Mouse (Mus musculus): ENCODE data around the gene Gm21775. TPM values are rescaled to one million over a fixed set of nuclear protein-coding genes. Genes with fewer than 3 reads are reported as not detected.
"Not testable (repeated sequence)": the region's sequence is repeated elsewhere in the genome, so short reads cannot be mapped to it uniquely, and the experiment has no call there.

Gm21775 gene
- not detected in 2 replicates for polyA plus RNA-seq (2012; rRNA removed)
- polyA plus RNA-seq (2014; fragmentation: Nextera tagmentation; extraction: Ambion mirVana) = not detected in 2 replicates

DNA sequence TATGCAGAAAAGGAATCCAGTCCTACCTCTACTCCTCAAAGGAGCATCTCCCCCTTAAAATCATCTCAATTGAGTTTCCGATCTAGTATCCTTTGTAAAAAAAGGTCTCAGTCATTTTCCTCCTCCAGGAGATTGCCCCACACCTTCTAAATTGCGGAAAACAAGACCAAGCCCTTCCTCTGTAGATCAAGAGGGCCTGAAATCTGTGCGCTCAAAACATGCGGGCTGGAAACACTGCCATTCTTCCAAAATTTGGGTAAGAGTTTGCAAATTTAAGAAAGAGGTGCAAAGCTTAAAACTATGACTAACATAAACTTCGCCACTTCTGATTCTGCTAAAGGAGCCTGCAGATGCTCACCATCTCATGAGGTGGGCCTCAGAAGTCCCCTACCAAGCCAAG, at the start of gene Gm21775:
Gene Gm21775, plus strand, starts transcription at position 301 of the 400 bp plus-strand sequence.
- H3K36me3 ChIP-seq (ENCODE audit: control insufficient read depth, insufficient read depth, low read length); H3K9me3 ChIP-seq (ENCODE audit: control insufficient read depth, low read length); H3K4me2 ChIP-seq (replicated peaks; ENCODE audit: low read depth, low read length, severe bottlenecking); H3K4me1 ChIP-seq (ENCODE audit: control insufficient read depth, insufficient read depth, low read length); H3K9ac ChIP-seq (ENCODE audit: low read depth, low read length, severe bottlenecking); ATAC-seq (ENCODE audit: low FRiP score, low read depth); H3K27ac ChIP-seq (replicated peaks; ENCODE audit: low read depth, low read length); DNase-seq (ENCODE audit: low spot score); H3K4me3 ChIP-seq (replicated peaks; ENCODE audit: low read length); H3K27me3 ChIP-seq (ENCODE audit: control insufficient read depth, insufficient read depth, low read length): not testable (repeated sequence)
- 85% methylated on average over 2 of the region's 5 CpGs for WGBS

DNA sequence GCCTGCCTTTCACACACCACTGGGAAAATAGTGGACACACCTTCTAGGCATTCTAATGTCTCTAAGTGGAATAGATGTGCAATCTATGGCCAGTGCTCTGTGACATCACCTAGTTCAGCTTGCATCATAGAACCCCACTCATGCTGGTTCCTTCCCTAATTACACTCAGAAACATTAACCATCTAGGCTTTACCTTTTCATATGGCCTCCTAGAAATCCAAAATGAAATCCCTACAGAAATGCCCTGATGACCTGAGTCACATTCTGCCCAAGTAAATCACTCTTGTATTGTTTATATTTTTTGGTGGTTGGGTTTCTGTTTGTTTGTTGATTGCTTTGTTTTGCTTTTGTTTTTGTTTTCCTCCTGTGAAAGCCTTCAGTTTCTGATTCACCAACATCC, 17.3 kb upstream of the Gm21775 start, which contains the start of gene Gm20737:
Gene Gm20737, minus strand, starts transcription at position 101 of the 400 bp plus-strand sequence.
- not testable (repeated sequence) for ATAC-seq (ENCODE audit: low FRiP score, low read depth); H3K9me3 ChIP-seq (ENCODE audit: control insufficient read depth, low read length); H3K27me3 ChIP-seq (ENCODE audit: control insufficient read depth, insufficient read depth, low read length); H3K4me3 ChIP-seq (replicated peaks; ENCODE audit: low read length); H3K27ac ChIP-seq (replicated peaks; ENCODE audit: low read depth, low read length); H3K4me2 ChIP-seq (replicated peaks; ENCODE audit: low read depth, low read length, severe bottlenecking); DNase-seq (ENCODE audit: low spot score); H3K9ac ChIP-seq (ENCODE audit: low read depth, low read length, severe bottlenecking); H3K36me3 ChIP-seq (ENCODE audit: control insufficient read depth, insufficient read depth, low read length); H3K4me1 ChIP-seq (ENCODE audit: control insufficient read depth, insufficient read depth, low read length)

Other genes starting within 250 kb of the Gm21775 start
- not detected in 2 replicates for gene Gm20834, start 228.9 kb upstream of the Gm21775 start, polyA plus RNA-seq (2012; rRNA removed)
- not detected in 2 replicates for gene Gm20834, start 228.9 kb upstream of the Gm21775 start, polyA plus RNA-seq (2014; fragmentation: Nextera tagmentation; extraction: Ambion mirVana)
- gene Gm28510, start 140.7 kb upstream of the Gm21775 start, polyA plus RNA-seq (2012; rRNA removed) = not detected in 2 replicates
- not detected in 2 replicates for gene Gm28510, start 140.7 kb upstream of the Gm21775 start, polyA plus RNA-seq (2014; fragmentation: Nextera tagmentation; extraction: Ambion mirVana)
- not detected in 2 replicates for gene Gm20737, start 17.4 kb upstream of the Gm21775 start, polyA plus RNA-seq (2012; rRNA removed)
- not detected in 2 replicates for gene Gm20737, start 17.4 kb upstream of the Gm21775 start, polyA plus RNA-seq (2014; fragmentation: Nextera tagmentation; extraction: Ambion mirVana)
- not detected in 2 replicates for gene Gm21900, start 62.9 kb downstream of the Gm21775 start, polyA plus RNA-seq (2012; rRNA removed)
- gene Gm21900, start 62.9 kb downstream of the Gm21775 start, polyA plus RNA-seq (2014; fragmentation: Nextera tagmentation; extraction: Ambion mirVana) = not detected in 2 replicates
- not detected in 2 replicates for gene Gm20777, start 199.0 kb downstream of the Gm21775 start, polyA plus RNA-seq (2012; rRNA removed)
- not detected in 2 replicates for gene Gm20777, start 199.0 kb downstream of the Gm21775 start, polyA plus RNA-seq (2014; fragmentation: Nextera tagmentation; extraction: Ambion mirVana)